Mouse (Mus musculus) olfactory bulb, adult 2 months (tissue): Measurements from ENCODE around the gene Dusp11.

ENCODE experiments used
- CTCF ChIP-seq: fragments of 200-500 bp; IDR thresholded peaks from 2 replicates; pipeline ENCODE4 v1.5.1; 2012; ENCODE audit warnings: low read depth, mild to moderate bottlenecking, low read length, moderate library complexity; ENCODE audit not compliant: insufficient read depth
- POLR2A ChIP-seq: fragments of 200-500 bp; IDR thresholded peaks from 2 replicates; pipeline ENCODE4 v1.6.1; 2012; ENCODE audit warnings: mild to moderate bottlenecking, low read depth, low read length, moderate library complexity; ENCODE audit not compliant: insufficient read depth

GRCm38 (mm10) chr6:86009980-86010379 is 48.5 kb upstream of the Dusp11 start:
- TF ChIP-seq POLR2A (no peak), CTCF (no peak; the same call in 1 of the 2 replicates)
